Mouse (Mus musculus) heart, adult 18-20 months (tissue): ENCODE results near the gene Olfr689. TPM values are rescaled to one million over a fixed set of nuclear protein-coding genes. Genes with fewer than 3 reads are reported as not detected.
"Not testable (repeated sequence)": the region's sequence is repeated elsewhere in the genome, so short reads cannot be mapped to it uniquely, and the experiment has no call there.

Experiments
- DNase-seq, 2 experiments: peaks; one replicate each; pipeline ENCODE4 v3.0.0; 2021 to 2022; ENCODE audit warnings: mixed read lengths in 1 of 2
- long read RNA-seq, 2 experiments: library from polyadenylated mRNA; stranded (forward); transcript quantifications; one replicate each; pipeline ENCODE4 v2.0.0; 2021
- total RNA-seq, 2 experiments: library from RNA; stranded (reverse); gene quantifications; 2 replicates each; pipeline ENCODE4 v1.2.3; 2021

The Olfr689 gene
- not detected for total RNA-seq
- long read RNA-seq, experiment 1, result 0 reads
- long read RNA-seq, experiment 2, result 0 reads

DNA sequence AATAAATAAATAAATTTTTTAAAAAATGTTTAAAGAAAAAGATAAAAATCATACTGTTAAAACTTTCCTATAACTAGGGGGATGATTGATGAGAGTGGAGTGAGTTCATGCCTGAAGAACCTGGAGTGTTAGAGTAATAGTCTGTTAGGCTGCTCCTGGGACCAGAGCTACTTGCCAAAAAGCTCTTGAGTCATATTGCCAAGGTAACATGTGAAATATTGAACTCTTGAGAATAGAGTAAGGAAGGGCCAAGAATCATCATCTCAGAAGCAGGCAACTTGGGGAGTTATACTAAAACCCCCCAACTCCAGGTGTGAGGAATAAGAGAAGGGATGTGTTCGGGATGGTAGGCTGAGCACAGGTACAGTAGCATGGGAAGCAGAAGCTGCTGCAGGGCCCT is at the start of gene Olfr689:
TSS of gene Olfr689 (plus strand) at position 301 of the 400 bp plus-strand sequence.
- DNase-seq, result no peak

DNA sequence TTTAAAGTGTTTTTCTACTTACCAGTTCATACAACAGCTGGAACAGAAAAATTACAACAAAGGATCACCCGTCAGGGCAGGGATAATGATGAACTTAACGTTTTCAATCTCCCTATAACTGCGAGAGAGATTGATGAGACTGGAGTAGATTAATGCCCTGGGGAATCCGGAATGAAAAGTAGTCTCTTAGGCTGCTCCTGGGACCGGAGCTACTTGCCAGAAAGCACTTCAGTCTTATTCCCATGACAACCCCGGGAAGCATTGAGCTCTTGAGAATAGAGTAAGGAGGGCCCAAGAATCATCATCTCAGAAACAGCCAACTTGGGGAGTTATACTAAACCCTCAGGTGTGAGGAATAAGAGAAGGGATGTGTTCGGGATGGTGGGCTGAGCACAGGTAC is 38.5 kb upstream of the Olfr689 start:
- DNase-seq, result no peak

DNA sequence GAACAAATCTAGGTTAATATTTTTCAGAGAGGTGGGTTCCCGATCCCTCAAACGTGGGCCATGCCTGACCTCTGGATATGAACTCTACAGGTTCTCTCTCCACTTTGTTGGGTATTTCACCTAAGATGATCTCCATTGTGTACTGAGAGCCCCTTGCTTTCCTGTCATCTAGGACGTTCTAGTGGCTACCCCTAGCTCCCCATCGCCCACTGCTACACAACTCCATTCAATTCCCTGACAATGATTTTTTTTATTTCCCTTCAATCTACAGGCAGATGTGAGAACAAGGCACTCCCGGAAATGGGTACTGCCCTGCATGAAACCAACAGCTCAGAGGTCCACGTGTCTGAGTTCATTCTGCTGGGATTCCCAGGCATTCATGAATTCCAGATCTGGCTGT is 23.2 kb upstream of the Olfr689 start, which contains the start of gene Olfr688:
TSS of gene Olfr688 (plus strand) at position 301 of the 400 bp plus-strand sequence.
- no peak for DNase-seq

DNA sequence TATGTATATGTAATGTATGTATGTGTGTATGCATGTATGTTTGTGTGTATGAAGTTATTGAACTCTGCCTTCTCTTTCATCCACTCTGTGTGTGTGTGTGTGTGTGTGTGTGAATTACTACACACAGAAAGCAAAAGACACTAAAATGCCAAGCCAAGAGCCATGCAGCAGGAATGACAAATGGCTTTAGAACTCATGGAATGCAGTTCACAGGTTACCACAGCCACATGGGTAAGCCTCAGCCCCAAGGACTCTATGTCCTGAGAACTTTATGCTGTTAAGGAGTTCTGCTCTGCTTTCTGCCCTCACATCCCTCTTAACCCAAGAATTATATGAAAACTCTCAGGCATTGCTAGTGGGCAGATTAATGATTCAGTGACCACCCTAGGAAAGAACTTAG is 20.9 kb upstream of the Olfr689 start:
- no peak for DNase-seq

DNA sequence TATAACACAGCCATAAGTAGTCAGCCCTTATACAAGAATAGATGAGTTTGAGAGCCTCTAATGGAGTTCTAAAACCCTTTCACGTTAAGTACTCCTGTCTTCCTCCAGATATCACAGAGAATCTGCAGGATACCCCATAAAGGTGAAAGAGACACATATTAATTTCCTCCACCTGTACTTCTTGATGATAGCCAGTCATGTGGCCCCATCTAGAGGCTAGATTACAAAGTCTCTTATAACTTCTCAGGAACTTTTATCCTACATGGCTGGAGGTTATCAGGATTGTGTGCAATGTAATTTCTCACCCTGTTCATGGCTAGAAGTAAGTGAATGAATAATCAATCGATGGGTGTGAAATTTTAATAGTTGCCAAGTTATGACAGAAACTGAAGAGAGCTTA is 14.3 kb downstream of the Olfr689 start:
- DNase-seq, result no peak

DNA sequence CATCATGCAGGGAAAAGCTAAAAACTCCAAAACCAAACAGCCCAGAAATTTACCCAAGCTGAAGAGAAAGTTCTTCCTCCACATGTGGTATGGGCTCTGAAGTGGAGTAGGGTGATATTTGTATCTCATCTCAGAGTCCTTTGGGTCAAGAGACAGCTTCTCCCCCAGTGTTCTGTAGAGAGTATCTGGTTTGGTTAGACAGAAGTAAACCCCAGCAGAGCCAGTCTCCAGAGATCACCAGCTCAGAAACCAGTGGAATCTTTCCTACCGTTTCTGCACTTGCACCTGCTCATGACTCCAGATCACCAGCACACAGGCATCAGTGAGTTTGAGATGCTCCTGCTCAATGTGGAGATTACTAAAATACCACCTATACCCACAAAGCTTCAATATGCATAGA is 23.0 kb downstream of the Olfr689 start, which contains the start of gene Olfr690:
TSS of gene Olfr690 (minus strand) at position 101 of the 400 bp plus-strand sequence.
- DNase-seq, result no peak

DNA sequence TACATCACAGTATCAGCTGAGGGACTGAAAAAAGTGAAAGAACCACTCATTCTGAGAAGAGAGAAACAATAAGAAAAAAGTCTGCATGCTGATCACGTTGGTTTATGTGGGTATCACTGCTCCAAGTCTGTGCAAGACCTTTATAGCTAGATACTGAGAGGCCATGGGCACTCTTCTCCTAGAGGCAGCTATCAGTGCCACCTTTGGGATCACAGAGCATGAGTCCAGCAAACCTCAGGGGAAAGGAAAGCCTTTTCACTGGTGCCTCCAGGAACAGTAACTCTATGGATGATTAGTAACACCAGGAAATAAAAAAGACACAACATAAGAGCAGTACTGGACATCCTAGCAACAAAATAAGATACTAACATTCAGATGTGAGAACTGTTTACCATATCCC is 31.2 kb downstream of the Olfr689 start, which contains the start of gene Olfr691:
TSS of gene Olfr691 (minus strand) at position 101 of the 400 bp plus-strand sequence.
- DNase-seq, result no peak

DNA sequence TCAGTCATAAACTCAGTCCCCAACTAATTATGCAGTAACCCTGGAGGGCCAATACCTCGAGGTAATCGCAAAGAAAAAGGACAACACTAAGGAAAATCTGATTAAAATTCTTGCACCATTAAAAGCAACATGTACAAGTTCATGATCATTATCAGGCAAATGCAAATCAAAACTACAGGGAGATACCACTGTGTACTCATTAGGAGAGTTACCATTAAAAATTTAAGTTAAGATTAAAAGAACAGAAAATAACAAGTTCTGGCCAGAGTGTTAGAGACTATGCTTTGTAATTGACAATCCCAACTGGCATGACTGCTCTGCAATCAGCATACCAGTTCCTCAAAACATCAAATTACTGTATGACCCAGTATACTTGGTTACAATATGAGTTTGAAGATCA is 31.8 kb downstream of the Olfr689 start:
- no peak for DNase-seq

DNA sequence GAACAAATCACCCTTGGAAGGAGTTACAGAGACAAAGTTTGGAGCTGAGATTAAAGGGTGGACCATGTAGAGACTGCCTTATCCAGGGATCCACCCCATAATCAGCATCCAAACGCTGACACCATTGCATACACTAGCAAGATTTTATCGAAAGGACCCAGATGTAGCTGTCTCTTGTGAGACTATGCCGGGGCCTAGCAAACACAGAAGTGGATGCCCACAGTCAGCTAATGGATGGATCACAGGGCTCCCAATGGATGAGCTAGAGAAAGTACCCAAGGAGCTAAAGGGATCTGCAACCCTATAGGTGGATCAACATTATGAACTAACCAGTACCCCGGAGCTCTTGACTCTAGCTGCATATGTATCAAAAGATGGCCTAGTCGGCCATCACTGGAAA is 45.1 kb downstream of the Olfr689 start:
- not testable (repeated sequence) for DNase-seq

DNA sequence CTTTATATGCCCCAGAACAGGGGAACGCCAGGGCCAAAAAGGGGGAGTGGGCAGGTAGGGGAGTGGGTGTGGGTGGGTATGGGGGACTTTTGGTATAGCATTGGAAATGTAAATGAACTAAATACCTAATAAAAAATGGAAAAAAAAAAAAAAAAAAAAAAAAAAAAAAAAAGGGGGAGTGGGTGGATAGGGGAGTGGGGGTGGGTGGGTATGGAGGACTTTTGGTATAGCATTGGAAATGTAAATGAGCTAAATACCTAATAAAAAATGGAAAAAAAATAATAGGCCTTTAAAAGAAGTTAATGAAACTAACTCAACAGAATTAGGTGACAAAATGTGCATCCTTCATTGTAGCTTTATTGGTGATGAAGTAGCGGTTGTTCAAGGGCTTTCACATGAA is 45.5 kb downstream of the Olfr689 start:
- not testable (repeated sequence) for DNase-seq

DNA sequence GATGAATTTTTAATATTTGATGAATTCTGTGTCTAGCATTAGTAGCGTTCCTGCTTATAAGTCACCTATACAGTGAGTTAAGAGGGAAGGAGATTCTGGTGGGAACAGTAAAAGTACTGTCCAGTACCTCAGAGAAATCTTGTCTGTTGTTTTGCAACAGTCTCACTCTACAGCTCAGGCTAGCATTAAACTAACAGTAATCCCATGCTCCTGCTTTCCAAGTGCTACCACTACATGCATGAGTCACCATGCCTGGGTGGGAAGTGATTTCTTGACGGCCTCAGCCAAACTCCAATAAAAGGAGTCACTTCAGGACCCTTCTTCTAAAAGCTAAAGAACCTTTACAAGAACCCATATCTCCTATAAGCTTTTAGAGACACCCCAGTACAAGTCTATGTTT is 50.7 kb downstream of the Olfr689 start:
- no peak for DNase-seq

DNA sequence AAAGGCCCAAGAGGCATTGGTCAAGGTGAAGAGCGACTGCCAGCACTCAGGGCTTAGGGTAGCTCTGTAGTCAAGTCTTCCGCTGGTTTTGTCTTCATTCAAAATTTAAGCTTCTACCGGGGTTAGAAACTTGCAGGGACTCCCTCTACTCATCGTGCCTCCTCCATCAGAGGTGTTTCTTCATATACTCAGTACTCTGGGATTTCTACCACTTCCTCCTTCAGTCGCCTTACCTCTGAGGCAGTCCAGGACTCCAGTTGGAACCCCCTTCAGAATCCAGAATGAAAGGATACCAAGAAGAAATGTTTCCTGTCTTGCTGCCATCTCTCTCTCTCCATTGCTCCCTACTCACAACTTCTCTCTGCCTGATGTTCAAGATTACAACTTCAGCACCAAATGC is 56.3 kb downstream of the Olfr689 start:
- DNase-seq, result no peak

DNA sequence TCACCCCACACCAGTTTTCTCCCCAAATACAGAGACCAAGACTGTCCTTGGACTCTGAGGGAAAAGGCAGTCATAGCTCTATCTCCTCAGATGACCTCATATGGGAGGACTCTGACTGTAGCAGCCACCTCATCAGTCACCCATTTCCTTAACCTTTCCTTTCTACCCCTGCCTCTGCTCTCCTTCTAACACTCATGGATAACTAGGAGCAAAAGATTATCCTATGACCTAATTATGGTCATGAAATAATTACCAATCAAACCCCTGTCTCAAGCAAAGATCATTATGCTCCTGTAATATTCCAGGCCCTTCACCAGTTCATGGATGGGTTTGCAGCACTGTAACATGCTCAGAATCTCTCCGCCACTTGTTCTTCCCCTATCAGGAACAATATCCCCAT is 57.0 kb downstream of the Olfr689 start, which contains the start of gene Olfr692:
TSS of gene Olfr692 (plus strand) at position 301 of the 400 bp plus-strand sequence.
- no peak for DNase-seq

DNA sequence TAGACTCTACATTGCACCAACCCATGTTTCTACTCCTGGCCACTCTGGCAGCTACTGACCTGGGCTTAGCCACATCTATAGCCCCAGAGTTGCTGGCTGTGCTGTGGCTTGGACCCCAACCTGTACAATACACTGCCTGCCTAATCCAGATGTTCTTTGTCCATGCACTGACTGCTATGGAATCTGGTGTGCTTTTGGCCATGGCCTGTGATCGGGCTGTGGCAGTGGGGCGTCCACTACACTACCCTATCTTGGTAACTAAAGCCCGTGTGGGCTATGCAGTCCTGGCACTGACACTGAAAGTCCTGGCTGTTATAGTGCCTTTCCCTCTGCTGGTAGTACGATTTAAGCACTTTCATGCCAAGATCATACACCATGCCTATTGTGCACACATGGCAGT is 57.6 kb downstream of the Olfr689 start:
- DNase-seq, result no peak

Other genes with a start within 250 kb of the Olfr689 start
- gene Olfr678, start 246.7 kb upstream of the Olfr689 start, total RNA-seq, result not detected
- not detected for gene Olfr679, start 230.0 kb upstream of the Olfr689 start, total RNA-seq
- not detected for gene Olfr680-ps1, start 218.3 kb upstream of the Olfr689 start, total RNA-seq
- not detected for gene Olfr681, start 194.3 kb upstream of the Olfr689 start, total RNA-seq
- not detected for gene Olfr683, start 164.2 kb upstream of the Olfr689 start, total RNA-seq
- gene Olfr684, start 147.5 kb upstream of the Olfr689 start, total RNA-seq, result not detected
- gene Olfr685, start 125.2 kb upstream of the Olfr689 start, total RNA-seq, result not detected
- not detected for gene Olfr686, start 103.7 kb upstream of the Olfr689 start, total RNA-seq
- gene Olfr688, start 23.1 kb upstream of the Olfr689 start, total RNA-seq, result not detected
- not detected for gene Olfr690, start 22.9 kb downstream of the Olfr689 start, total RNA-seq
- gene Olfr691, start 31.1 kb downstream of the Olfr689 start, total RNA-seq, result not detected
- gene Olfr692, start 57.1 kb downstream of the Olfr689 start, total RNA-seq, result not detected
- gene Gm5901, start 63.9 kb downstream of the Olfr689 start, total RNA-seq, result not detected
- gene Fam160a2, start 88.9 kb downstream of the Olfr689 start, total RNA-seq, result 10 to 100 TPM; 15.5 to 16.1 TPM
- not detected for gene Cnga4, start 93.4 kb downstream of the Olfr689 start, total RNA-seq
- not detected for gene Cckbr, start 114.6 kb downstream of the Olfr689 start, total RNA-seq
- 10 to 100 TPM; 20.0 to 20.7 TPM for gene Cavin3, start 171.1 kb downstream of the Olfr689 start, total RNA-seq
- gene Smpd1, start 243.2 kb downstream of the Olfr689 start, total RNA-seq, result 100 to 1,000 TPM; 170 to 189 TPM